Mouse (Mus musculus) brain, embryonic 14.5 days (tissue): Measurements from ENCODE around the gene Pcsk4.

Experiments used
- CTCF ChIP-seq: fragments of 200-500 bp; IDR thresholded peaks from 2 replicates; pipeline ENCODE4 v1.5.1; 2012; ENCODE audit warnings: inconsistent platforms, mild to moderate bottlenecking, moderate library complexity, borderline replicate concordance; ENCODE audit not compliant: insufficient read depth, insufficient read length; ENCODE audit errors: extremely low read depth
- POLR2A ChIP-seq: fragments of 200-500 bp; IDR thresholded peaks from 2 replicates; pipeline ENCODE4 v1.6.1; 2012; ENCODE audit warnings: mild to moderate bottlenecking, inconsistent platforms, borderline replicate concordance; ENCODE audit not compliant: poor library complexity, insufficient read depth, insufficient read length, severe bottlenecking; ENCODE audit errors: extremely low read depth

GRCm38 (mm10) chr10:80299824-80300223 lies 29.5 kb downstream of the Pcsk4 start:
- TF ChIP-seq CTCF (no peak), POLR2A (no peak)
